Mouse (Mus musculus) heart, postnatal 0 days (tissue): Measurements from ENCODE around the gene Rnf215. TPM values are rescaled to one million over a fixed set of nuclear protein-coding genes. Genes with fewer than 3 reads are reported as not detected.

Source experiments
- ATAC-seq: fragments of 200-750 bp; cut with Nextera tagmentation; 2 replicates; pipeline ENCODE4 v1.8.0; 2017; ENCODE audit warnings: low read depth, moderate number of reproducible peaks, moderate library complexity; ENCODE audit not compliant: insufficient read depth
- DNase-seq: peaks from one replicate; pipeline ENCODE4 v3.0.0-alpha.2; 2016; ENCODE audit warnings: low spot score
- H3K27ac ChIP-seq: fragments of 300-500 bp; sonication (generic); 2 replicates; pipeline ENCODE4 v1.5.1; 2014; ENCODE audit warnings: low read depth, mild to moderate bottlenecking
- H3K27me3 ChIP-seq: fragments of 300-500 bp; sonication (generic); 2 replicates; pipeline ENCODE4 v1.6.1; 2014; ENCODE audit warnings: low read length, mixed read lengths; ENCODE audit not compliant: control insufficient read depth, insufficient read depth
- H3K36me3 ChIP-seq: fragments of 300-500 bp; sonication (generic); replicated peaks from 2 replicates; pipeline ENCODE4 v1.6.1; 2014; ENCODE audit warnings: low read length, mixed read lengths; ENCODE audit not compliant: control insufficient read depth, insufficient read depth
- H3K4me1 ChIP-seq: fragments of 300-500 bp; sonication (generic); 2 replicates; pipeline ENCODE4 v1.6.1; 2014; ENCODE audit warnings: antibody characterized with exemption; ENCODE audit not compliant: control insufficient read depth, insufficient read depth
- H3K4me2 ChIP-seq: fragments of 300-500 bp; sonication (generic); 2 replicates; pipeline ENCODE4 v1.6.1; 2014; ENCODE audit warnings: low read depth, mild to moderate bottlenecking, low read length, moderate library complexity
- H3K4me3 ChIP-seq: fragments of 300-500 bp; sonication (generic); 2 replicates; pipeline ENCODE4 v1.5.1; 2014; ENCODE audit warnings: low read depth, low read length
- H3K9ac ChIP-seq: fragments of 300-500 bp; sonication (generic); replicated peaks from 2 replicates; pipeline ENCODE4 v1.6.1; 2014; ENCODE audit warnings: low read depth, low read length, mixed read lengths
- H3K9me3 ChIP-seq: fragments of 300-500 bp; sonication (generic); replicated peaks from 2 replicates; pipeline ENCODE4 v1.6.1; 2016; ENCODE audit warnings: low read length; ENCODE audit not compliant: control insufficient read depth
- CTCF ChIP-seq: IDR thresholded peaks from 2 replicates; pipeline ENCODE4 v1.5.1; 2016; ENCODE audit warnings: antibody characterized with exemption, control low read depth, low read depth
- EP300 ChIP-seq: IDR thresholded peaks from 2 replicates; pipeline ENCODE4 v1.6.1; 2016; ENCODE audit warnings: antibody characterized with exemption, low read depth
- WGBS: fragments of 180-500 bp; shearing (Covaris S2); extraction: QIAGEN DNeasy Blood & Tissue Kit; methylation state at CpG from one replicate; pipeline ENCODE4 v1.1.7; 2014; 5-methylcytosine and 5-hydroxymethylcytosine counted together
- polyA plus RNA-seq: library from polyadenylated mRNA; unstranded; fragments of >200 nt; fragmentation: Nextera tagmentation; extraction: Ambion mirVana; gene quantifications from 2 replicates; pipeline ENCODE4 v1.2.1, GENCODE M21; 2015
- total RNA-seq: library from RNA; depleted of rRNA; stranded (reverse); fragments of >200 nt; gene quantifications from 2 replicates; pipeline ENCODE4 v1.2.3, GENCODE M21; 2014; ENCODE audit warnings: low replicate concordance

The Rnf215 gene
- total and polyA plus RNA-seq, 2 experiments from 2014 or later: 17.4 to 36.1 TPM

GRCm38 (mm10) chr11:4141505-4141904 lies 6.5 kb downstream of the Rnf215 start:
- Histone ChIP-seq H3K9ac (no peak overlapping the region), H3K4me3 (no peak overlapping the region), H3K4me2 (no peak overlapping the region), H3K4me1 (no peaks in the 10 kb centered on the region), H3K27ac (no peak overlapping the region), H3K9me3 (no peaks in the 10 kb centered on the region), H3K36me3 (peaks cover 66% of the 10 kb centered on the region), H3K27me3 (no peaks in the 10 kb centered on the region)
- DNase-seq (no peak), ATAC-seq (no peak)
- TF ChIP-seq EP300 (no peak), CTCF (no peak)

- no peak overlapping the region for H3K9ac ChIP-seq
- H3K27ac ChIP-seq: no peak overlapping the region
- TF ChIP-seq CTCF (no peak), EP300 (no peak)
- ATAC-seq (no peak), DNase-seq (no peak)
- no peak overlapping the region for H3K4me2 ChIP-seq
- H3K27me3 ChIP-seq: no peaks in the 10 kb centered on the region
- 86% methylated on average over 4 of the region's 4 CpGs for WGBS
- H3K9me3 ChIP-seq: no peaks in the 10 kb centered on the region
- peaks cover 62% of the 10 kb centered on the region for H3K36me3 ChIP-seq
- H3K4me1 ChIP-seq: no peaks in the 10 kb centered on the region
- H3K4me3 ChIP-seq: no peak overlapping the region
Observed at GRCm38 (mm10) chr11:4142352-4142751, 7.3 kb downstream of the Rnf215 start.

GRCm38 (mm10) chr11:4143281-4144062 lies 8.5 kb downstream of the Rnf215 start:
- Histone ChIP-seq H3K9me3 (no peaks in the 10 kb centered on the region), H3K4me2 (no peak overlapping the region), H3K27me3 (no peaks in the 10 kb centered on the region), H3K4me1 (no peaks in the 10 kb centered on the region), H3K27ac (no peak overlapping the region), H3K4me3 (no peak overlapping the region), H3K36me3 (peaks cover 58% of the 10 kb centered on the region), H3K9ac (no peak overlapping the region)
- WGBS: 84% methylated on average over 21 of the region's 21 CpGs
- no peak for ATAC-seq
- DNase-seq: no peak
- TF ChIP-seq CTCF (no peak), EP300 (no peak)

DNA sequence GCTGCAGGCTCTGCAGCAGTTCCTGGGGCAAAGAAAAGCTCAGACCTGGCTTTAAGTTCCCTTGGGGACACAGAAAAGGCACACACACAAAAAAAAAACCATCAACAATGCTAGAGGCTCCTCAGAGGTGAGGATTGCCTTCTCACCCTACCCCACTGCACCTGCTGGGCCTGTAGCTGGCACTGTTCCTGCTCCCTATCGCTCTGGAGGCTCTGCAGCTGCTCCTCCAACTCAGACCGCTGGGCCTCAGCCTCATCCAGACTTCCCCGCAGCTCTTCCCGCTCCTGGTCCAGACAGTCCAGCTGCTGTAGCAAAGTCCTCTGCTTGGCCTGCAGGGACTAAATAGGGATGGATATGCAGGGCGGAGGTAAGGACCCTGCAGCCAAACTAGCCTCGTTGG lies 11.4 kb downstream of the Rnf215 start:
- 59% methylated on average over 6 of the region's 6 CpGs for WGBS
- ATAC-seq: no peak
- no peak for TF ChIP-seq CTCF
- no peak for TF ChIP-seq EP300
- Histone ChIP-seq H3K27ac (no peak overlapping the region), H3K27me3 (no peaks in the 10 kb centered on the region), H3K9me3 (no peaks in the 10 kb centered on the region), H3K4me2 (no peak overlapping the region), H3K4me3 (no peak overlapping the region), H3K4me1 (no peaks in the 10 kb centered on the region), H3K9ac (no peak overlapping the region), H3K36me3 (peaks cover 31% of the 10 kb centered on the region)
- no peak for DNase-seq

DNA sequence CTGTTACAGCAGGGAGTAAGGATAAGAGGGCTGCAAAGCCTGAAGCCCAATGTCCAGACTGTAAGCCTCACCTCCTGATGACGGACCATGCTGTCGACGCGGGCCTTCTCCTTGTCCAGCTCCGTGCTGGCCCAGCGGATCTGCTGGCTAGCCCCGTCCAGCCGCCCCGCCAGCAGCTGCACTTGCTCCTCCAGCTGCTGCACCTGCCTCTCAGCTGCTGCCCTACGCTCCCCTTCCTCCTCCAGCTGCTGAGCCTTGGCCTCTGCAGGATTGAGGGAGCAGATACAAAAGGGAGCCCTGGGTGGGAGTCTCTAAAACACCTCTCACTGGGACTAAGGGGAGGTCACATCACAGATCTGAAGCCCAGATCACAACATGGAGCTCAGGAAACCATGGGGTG lies 12.1 kb downstream of the Rnf215 start:
- no peak for DNase-seq
- Histone ChIP-seq H3K4me3 (no peak overlapping the region), H3K9me3 (no peaks in the 10 kb centered on the region), H3K4me2 (no peak overlapping the region), H3K27me3 (no peaks in the 10 kb centered on the region), H3K4me1 (no peaks in the 10 kb centered on the region), H3K9ac (no peak overlapping the region), H3K27ac (no peak overlapping the region), H3K36me3 (peaks cover 24% of the 10 kb centered on the region)
- TF ChIP-seq CTCF: no peak
- no peak for TF ChIP-seq EP300
- 71% methylated on average over 10 of the region's 10 CpGs for WGBS
- no peak for ATAC-seq

GRCm38 (mm10) chr11:4148120-4148519 lies 13.1 kb downstream of the Rnf215 start:
- ATAC-seq (no peak; the same call in 1 of the 2 replicates), DNase-seq (no peak)
- Histone ChIP-seq H3K4me2 (no peak overlapping the region), H3K9ac (no peak overlapping the region), H3K4me1 (no peaks in the 10 kb centered on the region), H3K9me3 (no peaks in the 10 kb centered on the region), H3K27me3 (no peaks in the 10 kb centered on the region), H3K36me3 (peaks cover 14% of the 10 kb centered on the region), H3K4me3 (no peak overlapping the region), H3K27ac (no peak overlapping the region)
- TF ChIP-seq CTCF (no peak), EP300 (no peak)
- 85% methylated on average over 5 of the region's 5 CpGs for WGBS
